Mouse (Mus musculus): Measurements from ENCODE around the gene Zdbf2.

DNA sequence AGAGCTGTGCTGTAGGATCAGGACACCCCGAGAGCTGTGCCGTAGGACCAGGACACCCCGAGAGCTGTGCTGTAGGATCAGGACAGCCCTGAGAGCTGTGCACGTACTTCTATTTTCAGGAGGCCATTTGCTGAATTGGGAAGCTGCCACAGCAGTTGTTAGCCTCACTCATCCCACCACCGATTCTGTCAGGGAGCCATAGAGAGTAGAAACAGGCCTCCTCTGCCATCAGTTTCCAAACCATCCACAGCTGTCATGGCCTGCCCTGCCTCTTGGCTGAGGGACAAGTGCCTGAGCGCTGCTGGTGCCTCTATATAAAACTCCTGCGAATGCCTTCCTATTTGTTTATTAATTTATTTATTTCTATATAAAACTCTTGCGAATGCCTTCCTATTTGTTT, 33.3 kb upstream of the Zdbf2 start:
- TF ChIP-seq USF1 (IDR thresholded peaks at IDR 0.05; ENCODE audit: low read depth, low read length), result no peak
- TF ChIP-seq ZKSCAN1 (IDR thresholded peaks at IDR 0.05; ENCODE audit: borderline replicate concordance, low read depth, low read length), result no peak
- no peak for TF ChIP-seq CTCF (conservative IDR thresholded peaks at IDR 0.05 in 1 of 2, IDR thresholded peaks at IDR 0.05 in 1 of 2; ENCODE audit: low read depth in 2 of 2, low read length in 2 of 2)
- TF ChIP-seq POLR2A (IDR thresholded peaks at IDR 0.05; ENCODE audit: low read depth, low read length), result no peak
- TF ChIP-seq KAT2A (IDR thresholded peaks at IDR 0.05; ENCODE audit: insufficient replicate concordance, low read length), result no peak
- TF ChIP-seq MAX (IDR thresholded peaks at IDR 0.05; ENCODE audit: low read length), result no peak
- no peak for TF ChIP-seq NRF1 (IDR thresholded peaks at IDR 0.05; ENCODE audit: low read depth, low read length)
- no peak for TF ChIP-seq SMC3 (IDR thresholded peaks at IDR 0.05; ENCODE audit: low read depth, low read length)
- TF ChIP-seq EP300 (IDR thresholded peaks at IDR 0.05; ENCODE audit: low read length), result no peak
- no peak for TF ChIP-seq NELFE (IDR thresholded peaks at IDR 0.05; ENCODE audit: low read depth, low read length)
- TF ChIP-seq MAZ (IDR thresholded peaks at IDR 0.05; ENCODE audit: low read depth, low read length), result no peak

Data from CH12.LX (cell line).